Mouse (Mus musculus): ENCODE measurements around the gene Slit1. TPM values are rescaled to one million over a fixed set of nuclear protein-coding genes. Genes with fewer than 3 reads are reported as not detected.

Gene Slit1
- polyA plus RNA-seq, 1 experiment, result 0.13 TPM

GRCm38 (mm10) chr19:41734685-41735084, 8.8 kb downstream of the Slit1 start:
- 22% methylated on average over 10 of the region's 10 CpGs for WGBS
- DNase-seq, result no peak
- TF ChIP-seq POLR2A (IDR thresholded peaks at IDR 0.05; ENCODE audit: borderline replicate concordance, extremely low read depth, low read depth, low read length) (no peak), CTCF (IDR thresholded peaks at IDR 0.05; ENCODE audit: insufficient read depth, low read length) (no peak)
- Histone ChIP-seq H3K4me3 (replicated peaks; ENCODE audit: extremely low read depth, low read depth, low read length) (no peak overlapping the region), H3K4me1 (ENCODE audit: control insufficient read depth, insufficient read depth, low read length) (no peaks in the 10 kb centered on the region)

- no peak for DNase-seq
- no peaks in the 10 kb centered on the region for H3K4me1 ChIP-seq (ENCODE audit: control insufficient read depth, insufficient read depth, low read length)
- TF ChIP-seq CTCF (IDR thresholded peaks at IDR 0.05; ENCODE audit: insufficient read depth, low read length), result no peak
- no peak for TF ChIP-seq POLR2A (IDR thresholded peaks at IDR 0.05; ENCODE audit: borderline replicate concordance, extremely low read depth, low read depth, low read length)
- H3K4me3 ChIP-seq (replicated peaks; ENCODE audit: extremely low read depth, low read depth, low read length), result no peak overlapping the region
- WGBS, result 54% methylated on average over 2 of the region's 2 CpGs
These were observed 18.0 kb downstream of the Slit1 start for GRCm38 (mm10) chr19:41725491-41725890.

- H3K4me1 ChIP-seq (ENCODE audit: control insufficient read depth, insufficient read depth, low read length), result no peaks in the 10 kb centered on the region
- H3K4me3 ChIP-seq (replicated peaks; ENCODE audit: extremely low read depth, low read depth, low read length), result no peak overlapping the region
- 34% methylated on average over 9 of the region's 9 CpGs for WGBS
- no peak for TF ChIP-seq CTCF (IDR thresholded peaks at IDR 0.05; ENCODE audit: insufficient read depth, low read length)
- TF ChIP-seq POLR2A (IDR thresholded peaks at IDR 0.05; ENCODE audit: borderline replicate concordance, extremely low read depth, low read depth, low read length), result no peak
- DNase-seq, result no peak
These were observed 18.5 kb downstream of the Slit1 start for GRCm38 (mm10) chr19:41724831-41725470.

GRCm38 (mm10) chr19:41723337-41723736, 20.1 kb downstream of the Slit1 start:
- DNase-seq, result no peak
- WGBS, result 35% methylated on average over 2 of the region's 2 CpGs
- Histone ChIP-seq H3K4me3 (replicated peaks; ENCODE audit: extremely low read depth, low read depth, low read length) (no peak overlapping the region), H3K4me1 (ENCODE audit: control insufficient read depth, insufficient read depth, low read length) (no peaks in the 10 kb centered on the region)
- TF ChIP-seq POLR2A (IDR thresholded peaks at IDR 0.05; ENCODE audit: borderline replicate concordance, extremely low read depth, low read depth, low read length) (no peak), CTCF (IDR thresholded peaks at IDR 0.05; ENCODE audit: insufficient read depth, low read length) (no peak)

GRCm38 (mm10) chr19:41719436-41719835, 24.0 kb downstream of the Slit1 start:
- WGBS, result 67% methylated on average over 8 of the region's 8 CpGs
- no peak overlapping the region for H3K4me3 ChIP-seq (replicated peaks; ENCODE audit: extremely low read depth, low read depth, low read length)
- TF ChIP-seq POLR2A (IDR thresholded peaks at IDR 0.05; ENCODE audit: borderline replicate concordance, extremely low read depth, low read depth, low read length) (no peak), CTCF (IDR thresholded peaks at IDR 0.05; ENCODE audit: insufficient read depth, low read length) (no peak)
- H3K4me1 ChIP-seq (ENCODE audit: control insufficient read depth, insufficient read depth, low read length), result no peaks in the 10 kb centered on the region
- DNase-seq, result no peak

GRCm38 (mm10) chr19:41716233-41717218, 26.9 kb downstream of the Slit1 start:
- 27% methylated on average over 19 of the region's 19 CpGs for WGBS
- H3K4me3 ChIP-seq (replicated peaks; ENCODE audit: extremely low read depth, low read depth, low read length), result no peak overlapping the region
- no peaks in the 10 kb centered on the region for H3K4me1 ChIP-seq (ENCODE audit: control insufficient read depth, insufficient read depth, low read length)
- DNase-seq, result no peak
- TF ChIP-seq POLR2A (IDR thresholded peaks at IDR 0.05; ENCODE audit: borderline replicate concordance, extremely low read depth, low read depth, low read length), result no peak
- no peak for TF ChIP-seq CTCF (IDR thresholded peaks at IDR 0.05; ENCODE audit: insufficient read depth, low read length)

- Histone ChIP-seq H3K4me3 (replicated peaks; ENCODE audit: extremely low read depth, low read depth, low read length) (no peak overlapping the region), H3K4me1 (ENCODE audit: control insufficient read depth, insufficient read depth, low read length) (no peaks in the 10 kb centered on the region)
- WGBS, result 75% methylated on average over 9 of the region's 9 CpGs
- TF ChIP-seq POLR2A (IDR thresholded peaks at IDR 0.05; ENCODE audit: borderline replicate concordance, extremely low read depth, low read depth, low read length) (no peak), CTCF (IDR thresholded peaks at IDR 0.05; ENCODE audit: insufficient read depth, low read length) (no peak)
- no peak for DNase-seq
These were observed 29.0 kb downstream of the Slit1 start for GRCm38 (mm10) chr19:41714431-41714917.

- H3K4me1 ChIP-seq (ENCODE audit: control insufficient read depth, insufficient read depth, low read length), result no peaks in the 10 kb centered on the region
- no peak for DNase-seq
- WGBS, result 87% methylated on average over 8 of the region's 8 CpGs
These were observed 30.6 kb downstream of the Slit1 start for GRCm38 (mm10) chr19:41712829-41713228.

GRCm38 (mm10) chr19:41711665-41712064, 31.8 kb downstream of the Slit1 start:
- 82% methylated on average over 9 of the region's 9 CpGs for WGBS
- Histone ChIP-seq H3K4me1 (ENCODE audit: control insufficient read depth, insufficient read depth, low read length) (no peaks in the 10 kb centered on the region), H3K4me3 (replicated peaks; ENCODE audit: extremely low read depth, low read depth, low read length) (no peak overlapping the region)
- DNase-seq, result no peak
- no peak for TF ChIP-seq POLR2A (IDR thresholded peaks at IDR 0.05; ENCODE audit: borderline replicate concordance, extremely low read depth, low read depth, low read length)
- TF ChIP-seq CTCF (IDR thresholded peaks at IDR 0.05; ENCODE audit: insufficient read depth, low read length), result no peak

More at GRCm38 (mm10) chr19:41712829-41713228, 30.6 kb downstream of the Slit1 start:
- H3K4me3 ChIP-seq (replicated peaks; ENCODE audit: extremely low read depth, low read depth, low read length), result no peak overlapping the region
- TF ChIP-seq POLR2A (IDR thresholded peaks at IDR 0.05; ENCODE audit: borderline replicate concordance, extremely low read depth, low read depth, low read length), result no peak
- no peak for TF ChIP-seq CTCF (IDR thresholded peaks at IDR 0.05; ENCODE audit: insufficient read depth, low read length)
